Mouse (Mus musculus): ENCODE measurements around the gene Olfr1161. TPM values are rescaled to one million over a fixed set of nuclear protein-coding genes. Genes with fewer than 3 reads are reported as not detected.

Olfr1161 gene
- polyA plus RNA-seq, 1 experiment from 2014 or later = not detected

Other genes with a start within 250 kb of the Olfr1161 start
- gene Olfr152, start 243.3 kb upstream of the Olfr1161 start, polyA plus RNA-seq (2014; fragmentation: Nextera tagmentation; extraction: Ambion mirVana) = not detected in 2 replicates
- gene Olfr1143, start 222.2 kb upstream of the Olfr1161 start, polyA plus RNA-seq (2014; fragmentation: Nextera tagmentation; extraction: Ambion mirVana) = not detected in 2 replicates
- not detected in 2 replicates for gene Olfr1145, start 213.0 kb upstream of the Olfr1161 start, polyA plus RNA-seq (2014; fragmentation: Nextera tagmentation; extraction: Ambion mirVana)
- not detected in 2 replicates for gene Olfr1148, start 192.2 kb upstream of the Olfr1161 start, polyA plus RNA-seq (2014; fragmentation: Nextera tagmentation; extraction: Ambion mirVana)
- gene Olfr1150-ps1, start 178.8 kb upstream of the Olfr1161 start, polyA plus RNA-seq (2014; fragmentation: Nextera tagmentation; extraction: Ambion mirVana) = not detected in 2 replicates
- gene Olfr1151, start 166.9 kb upstream of the Olfr1161 start, polyA plus RNA-seq (2014; fragmentation: Nextera tagmentation; extraction: Ambion mirVana) = not detected in 2 replicates
- gene Olfr1152, start 156.3 kb upstream of the Olfr1161 start, polyA plus RNA-seq (2014; fragmentation: Nextera tagmentation; extraction: Ambion mirVana) = 0.01 TPM in 1 of 2 replicates, not detected in the other
- not detected in 2 replicates for gene Olfr1153, start 127.8 kb upstream of the Olfr1161 start, polyA plus RNA-seq (2014; fragmentation: Nextera tagmentation; extraction: Ambion mirVana)
- gene Olfr1154, start 117.6 kb upstream of the Olfr1161 start, polyA plus RNA-seq (2014; fragmentation: Nextera tagmentation; extraction: Ambion mirVana) = not detected in 2 replicates
- not detected in 2 replicates for gene Olfr1155, start 77.6 kb upstream of the Olfr1161 start, polyA plus RNA-seq (2014; fragmentation: Nextera tagmentation; extraction: Ambion mirVana)
- gene Olfr1156, start 69.7 kb upstream of the Olfr1161 start, polyA plus RNA-seq (2014; fragmentation: Nextera tagmentation; extraction: Ambion mirVana) = not detected in 2 replicates
- not detected in 2 replicates for gene Olfr1157, start 54.5 kb upstream of the Olfr1161 start, polyA plus RNA-seq (2014; fragmentation: Nextera tagmentation; extraction: Ambion mirVana)
- not detected in 2 replicates for gene Olfr74, start 48.1 kb upstream of the Olfr1161 start, polyA plus RNA-seq (2014; fragmentation: Nextera tagmentation; extraction: Ambion mirVana)
- gene Olfr1158, start 32.7 kb upstream of the Olfr1161 start, polyA plus RNA-seq (2014; fragmentation: Nextera tagmentation; extraction: Ambion mirVana) = not detected in 2 replicates
- gene Olfr1160, start 14.5 kb upstream of the Olfr1161 start, polyA plus RNA-seq (2014; fragmentation: Nextera tagmentation; extraction: Ambion mirVana) = not detected in 2 replicates
- not detected in 2 replicates for gene Olfr73, start 14.9 kb downstream of the Olfr1161 start, polyA plus RNA-seq (2014; fragmentation: Nextera tagmentation; extraction: Ambion mirVana)
- gene Olfr1162, start 28.4 kb downstream of the Olfr1161 start, polyA plus RNA-seq (2014; fragmentation: Nextera tagmentation; extraction: Ambion mirVana) = not detected in 2 replicates
- not detected in 2 replicates for gene Olfr1163, start 49.1 kb downstream of the Olfr1161 start, polyA plus RNA-seq (2014; fragmentation: Nextera tagmentation; extraction: Ambion mirVana)
- gene Olfr1164, start 71.2 kb downstream of the Olfr1161 start, polyA plus RNA-seq (2014; fragmentation: Nextera tagmentation; extraction: Ambion mirVana) = not detected in 2 replicates
- not detected in 2 replicates for gene Olfr1166, start 105.5 kb downstream of the Olfr1161 start, polyA plus RNA-seq (2014; fragmentation: Nextera tagmentation; extraction: Ambion mirVana)
- gene Olfr1167, start 132.4 kb downstream of the Olfr1161 start, polyA plus RNA-seq (2014; fragmentation: Nextera tagmentation; extraction: Ambion mirVana) = not detected in 2 replicates
- not detected in 2 replicates for gene Olfr1168, start 159.1 kb downstream of the Olfr1161 start, polyA plus RNA-seq (2014; fragmentation: Nextera tagmentation; extraction: Ambion mirVana)
- not detected in 2 replicates for gene Olfr1170, start 205.6 kb downstream of the Olfr1161 start, polyA plus RNA-seq (2014; fragmentation: Nextera tagmentation; extraction: Ambion mirVana)